Mouse (Mus musculus): ENCODE data around the gene Rap1b. TPM values are rescaled to one million over a fixed set of nuclear protein-coding genes. Genes with fewer than 3 reads are reported as not detected.
"Not testable (repeated sequence)": the region's sequence is repeated elsewhere in the genome, so short reads cannot be mapped to it uniquely, and the experiment has no call there.

Rap1b gene
- not detected in 2 replicates for polyA plus RNA-seq (2012; ENCODE audit: insufficient read depth, insufficient read length, low replicate concordance, missing spikeins)

GRCm38 (mm10) chr10:117845597-117846259, at the start of gene Rap1b:
TSS of gene Rap1b (minus strand) at chr10:117846035.
- peak within 1 kb of the TSS; percentile 95 for H3K27ac ChIP-seq (ENCODE audit: insufficient read depth, low read depth, low read length)
- no peaks in the 10 kb centered on the region for H3K4me1 ChIP-seq (ENCODE audit: control insufficient read depth, insufficient read depth, low read length)
- H3K4me3 ChIP-seq (ENCODE audit: insufficient read depth, low read depth, low read length) = peak within 1 kb of the TSS; percentile 84
- 2% methylated on average over 111 of the region's 112 CpGs for WGBS
- TF ChIP-seq POLR2A (IDR thresholded peaks at IDR 0.05; ENCODE audit: insufficient read depth, low read depth, low read length) = peak; percentile 88
- no peak for TF ChIP-seq CTCF (IDR thresholded peaks at IDR 0.05; ENCODE audit: insufficient read depth, low read depth, low read length)

DNA sequence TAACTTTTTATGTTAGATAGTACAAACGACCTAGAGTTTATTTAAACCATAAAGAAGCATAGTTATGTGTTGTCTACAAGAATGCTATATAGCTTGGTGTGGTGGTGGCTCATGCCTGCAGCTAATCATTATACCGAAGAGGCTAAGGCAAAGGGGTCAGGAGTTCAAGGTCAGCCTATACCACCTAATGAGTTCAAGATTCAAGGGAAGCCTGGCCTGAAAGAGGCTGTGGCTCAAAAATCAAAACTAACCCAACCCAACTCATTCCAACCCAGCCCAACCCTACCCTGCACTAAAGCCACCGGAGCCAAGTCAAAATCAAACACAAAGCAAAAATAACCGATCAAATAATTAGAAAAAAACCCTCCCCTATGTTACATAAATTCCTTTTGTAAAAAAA, 49.4 kb upstream of the Rap1b start:
- Histone ChIP-seq H3K4me3 (ENCODE audit: insufficient read depth, low read depth, low read length) (no peak overlapping the region), H3K27ac (ENCODE audit: insufficient read depth, low read depth, low read length) (no peak overlapping the region), H3K4me1 (ENCODE audit: control insufficient read depth, insufficient read depth, low read length) (peaks cover 3% of the 10 kb centered on the region; the same call in 1 of the 2 replicates)
- 80% methylated on average over 4 of the region's 4 CpGs for WGBS
- TF ChIP-seq POLR2A (IDR thresholded peaks at IDR 0.05; ENCODE audit: insufficient read depth, low read depth, low read length) = no peak
- TF ChIP-seq CTCF (IDR thresholded peaks at IDR 0.05; ENCODE audit: insufficient read depth, low read depth, low read length) = no peak

DNA sequence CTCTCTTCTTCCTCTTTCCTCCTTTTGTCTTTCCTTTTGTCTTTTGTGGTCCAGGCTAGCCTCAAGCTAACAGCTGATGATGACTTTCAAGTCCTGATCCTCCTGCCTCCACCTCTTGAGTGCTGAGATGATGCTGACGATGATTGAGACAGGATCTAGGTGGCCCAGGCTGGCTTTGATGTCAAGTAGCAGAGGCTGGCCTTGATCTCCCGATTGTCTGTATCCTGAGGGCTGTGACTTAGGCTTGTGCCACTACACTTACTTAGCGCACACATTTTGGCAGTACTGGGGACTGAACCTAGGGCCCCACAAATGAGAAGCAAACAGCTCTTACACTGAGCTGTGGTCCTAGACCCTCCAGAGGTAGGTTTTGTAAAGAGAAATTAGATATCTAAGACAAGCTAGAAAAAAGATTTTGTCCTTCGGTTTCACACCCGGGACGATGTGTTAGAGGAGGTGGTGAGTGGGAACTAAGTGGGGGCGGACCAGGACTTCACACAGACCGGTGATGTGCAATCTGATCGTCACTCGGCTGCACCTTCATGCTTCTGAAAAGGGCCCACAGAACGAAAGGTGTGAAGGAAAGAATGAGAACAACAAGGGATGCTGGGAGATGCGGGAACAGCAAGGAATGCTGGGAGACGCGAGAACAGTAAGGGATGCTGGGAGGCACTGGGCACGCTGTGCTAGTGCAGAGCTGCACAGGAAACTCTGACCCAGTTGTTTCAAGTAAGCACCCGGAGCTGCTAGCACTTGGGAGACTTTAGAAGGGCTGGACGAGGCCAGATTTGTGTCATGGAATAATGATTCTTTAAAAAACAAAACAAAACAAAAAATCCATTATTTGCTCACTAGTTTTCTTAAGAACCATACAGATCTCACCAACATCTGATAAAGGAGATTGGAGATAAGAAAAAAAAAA, 48.5 kb upstream of the Rap1b start:
- WGBS = 93% methylated on average over 17 of the region's 17 CpGs
- peaks cover 3% of the 10 kb centered on the region; the same call in 1 of the 2 replicates for H3K4me1 ChIP-seq (ENCODE audit: control insufficient read depth, insufficient read depth, low read length)
- TF ChIP-seq CTCF (IDR thresholded peaks at IDR 0.05; ENCODE audit: insufficient read depth, low read depth, low read length) = no peak
- no peak for TF ChIP-seq POLR2A (IDR thresholded peaks at IDR 0.05; ENCODE audit: insufficient read depth, low read depth, low read length)
- H3K27ac ChIP-seq (ENCODE audit: insufficient read depth, low read depth, low read length) = no peak overlapping the region
- no peak overlapping the region for H3K4me3 ChIP-seq (ENCODE audit: insufficient read depth, low read depth, low read length)

DNA sequence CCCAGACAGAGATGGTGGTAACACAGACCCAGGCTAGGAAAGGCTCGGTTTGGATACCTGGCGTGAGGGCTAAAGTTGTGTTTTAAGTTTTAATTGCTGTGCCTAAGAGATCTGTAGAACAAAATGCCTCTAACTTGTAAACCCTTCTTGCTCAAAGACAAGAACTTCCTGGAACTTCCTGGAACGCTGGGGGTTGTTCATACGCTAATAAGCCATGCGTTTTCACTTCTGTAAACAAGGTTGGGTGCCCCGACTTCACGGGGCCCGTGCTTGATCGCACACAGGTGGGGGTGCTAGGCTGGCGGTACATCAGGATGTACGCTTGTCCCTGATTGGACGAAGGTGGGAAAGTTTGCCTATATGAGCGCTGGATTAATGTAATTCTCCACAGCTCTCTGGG, 47.3 kb upstream of the Rap1b start:
- not testable (repeated sequence) for H3K4me1 ChIP-seq (ENCODE audit: control insufficient read depth, insufficient read depth, low read length)
- WGBS = 65% methylated on average over 13 of the region's 13 CpGs

GRCm38 (mm10) chr10:117891327-117891726, 45.5 kb upstream of the Rap1b start:
- no peak overlapping the region for H3K27ac ChIP-seq (ENCODE audit: insufficient read depth, low read depth, low read length)
- no peaks in the 10 kb centered on the region for H3K4me1 ChIP-seq (ENCODE audit: control insufficient read depth, insufficient read depth, low read length)
- H3K4me3 ChIP-seq (ENCODE audit: insufficient read depth, low read depth, low read length) = no peak overlapping the region
- no peak for TF ChIP-seq CTCF (IDR thresholded peaks at IDR 0.05; ENCODE audit: insufficient read depth, low read depth, low read length)
- TF ChIP-seq POLR2A (IDR thresholded peaks at IDR 0.05; ENCODE audit: insufficient read depth, low read depth, low read length) = no peak
- WGBS = 86% methylated on average over 10 of the region's 10 CpGs

More for the DNA sequence above, 47.3 kb upstream of the Rap1b start:
- not testable (repeated sequence) for H3K27ac ChIP-seq (ENCODE audit: insufficient read depth, low read depth, low read length); H3K4me3 ChIP-seq (ENCODE audit: insufficient read depth, low read depth, low read length)

GRCm38 (mm10) chr10:117888822-117889221, 43.0 kb upstream of the Rap1b start:
- TF ChIP-seq POLR2A (IDR thresholded peaks at IDR 0.05; ENCODE audit: insufficient read depth, low read depth, low read length) (no peak), CTCF (IDR thresholded peaks at IDR 0.05; ENCODE audit: insufficient read depth, low read depth, low read length) (no peak)
- H3K4me3 ChIP-seq (ENCODE audit: insufficient read depth, low read depth, low read length) = no peak overlapping the region
- no peaks in the 10 kb centered on the region for H3K4me1 ChIP-seq (ENCODE audit: control insufficient read depth, insufficient read depth, low read length)
- H3K27ac ChIP-seq (ENCODE audit: insufficient read depth, low read depth, low read length) = no peak overlapping the region
- 84% methylated on average over 15 of the region's 15 CpGs for WGBS

DNA sequence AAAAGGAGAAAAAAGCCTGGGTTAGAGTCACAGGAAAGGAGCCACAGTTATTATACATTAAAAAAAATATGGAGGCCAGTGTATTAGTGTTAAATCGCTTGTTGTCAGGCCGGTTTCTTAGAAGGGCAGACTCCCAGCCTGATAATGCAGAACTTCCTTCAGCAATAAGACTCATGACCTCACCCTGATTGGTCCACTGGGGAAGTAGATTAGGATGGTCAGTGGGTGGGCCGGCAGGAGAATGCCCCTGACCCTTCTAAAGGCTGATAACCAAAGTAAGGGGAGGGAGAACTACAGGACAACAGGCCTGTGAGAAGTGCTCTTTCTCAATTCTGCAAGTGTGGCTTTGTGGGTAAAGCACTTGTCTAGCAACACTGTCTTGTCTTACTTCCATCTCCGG, 39.5 kb upstream of the Rap1b start:
- H3K4me1 ChIP-seq (ENCODE audit: control insufficient read depth, insufficient read depth, low read length) = no peaks in the 10 kb centered on the region
- TF ChIP-seq POLR2A (IDR thresholded peaks at IDR 0.05; ENCODE audit: insufficient read depth, low read depth, low read length) = no peak
- no peak for TF ChIP-seq CTCF (IDR thresholded peaks at IDR 0.05; ENCODE audit: insufficient read depth, low read depth, low read length)
- H3K4me3 ChIP-seq (ENCODE audit: insufficient read depth, low read depth, low read length) = no peak overlapping the region
- H3K27ac ChIP-seq (ENCODE audit: insufficient read depth, low read depth, low read length) = no peak overlapping the region
- 79% methylated on average over 4 of the region's 4 CpGs for WGBS

GRCm38 (mm10) chr10:117884760-117885159, 38.9 kb upstream of the Rap1b start:
- H3K4me3 ChIP-seq (ENCODE audit: insufficient read depth, low read depth, low read length) = no peak overlapping the region
- no peaks in the 10 kb centered on the region for H3K4me1 ChIP-seq (ENCODE audit: control insufficient read depth, insufficient read depth, low read length)
- no peak overlapping the region for H3K27ac ChIP-seq (ENCODE audit: insufficient read depth, low read depth, low read length)
- 87% methylated on average over 5 of the region's 5 CpGs for WGBS
- TF ChIP-seq CTCF (IDR thresholded peaks at IDR 0.05; ENCODE audit: insufficient read depth, low read depth, low read length) = no peak
- no peak for TF ChIP-seq POLR2A (IDR thresholded peaks at IDR 0.05; ENCODE audit: insufficient read depth, low read depth, low read length)

GRCm38 (mm10) chr10:117883438-117883837, 37.6 kb upstream of the Rap1b start:
- 90% methylated on average over 8 of the region's 8 CpGs for WGBS
- TF ChIP-seq POLR2A (IDR thresholded peaks at IDR 0.05; ENCODE audit: insufficient read depth, low read depth, low read length) (no peak), CTCF (IDR thresholded peaks at IDR 0.05; ENCODE audit: insufficient read depth, low read depth, low read length) (no peak)
- Histone ChIP-seq H3K4me3 (ENCODE audit: insufficient read depth, low read depth, low read length) (no peak overlapping the region), H3K27ac (ENCODE audit: insufficient read depth, low read depth, low read length) (no peak overlapping the region), H3K4me1 (ENCODE audit: control insufficient read depth, insufficient read depth, low read length) (no peaks in the 10 kb centered on the region)

All from olfactory bulb, adult 2 months (tissue).